Mouse (Mus musculus) hematopoietic stem cell, adult 5-6 weeks (primary cell): ENCODE results near the gene Snca. TPM values are rescaled to one million over a fixed set of nuclear protein-coding genes. Genes with fewer than 3 reads are reported as not detected.

ENCODE experiments used
- ATAC-seq, 2 experiments: fragments of 125-278 bp in 1 of 2; replicated peaks in 1 of 2; 2 replicates each; pipeline ENCODE4 v1.8.0; 2016 to 2017; ENCODE audit warnings: inconsistent platforms in 2 of 2, mild to moderate bottlenecking in 2 of 2, moderate number of reproducible peaks in 2 of 2, low read depth in 1 of 2, moderate TSS enrichment in 1 of 2; ENCODE audit not compliant: low FRiP score in 2 of 2, poor library complexity in 2 of 2, severe bottlenecking in 2 of 2, insufficient read depth in 1 of 2, low TSS enrichment in 1 of 2
- total RNA-seq: library from RNA; stranded (forward); fragments of 172-1452, 232-1000 nt; gene quantifications from 2 replicates; pipeline ENCODE4 v1.2.3, GENCODE M21; 2017

The Snca gene
- 5.3 and 12.9 TPM in 2 replicates for total RNA-seq

- peak; percentile 0 to 46; a peak in 2 of 4 replicates for ATAC-seq
These were observed at the start of gene Snca for GRCm38 (mm10) chr6:60829282-60829891. Snca (minus strand) TSS chr6:60829855.

- no peak for ATAC-seq
These were observed 40.5 kb upstream of the Snca start for GRCm38 (mm10) chr6:60870126-60870525.

GRCm38 (mm10) chr6:60856599-60856998 lies 26.9 kb upstream of the Snca start:
- ATAC-seq: no peak

- no peak; a peak in 1 of 4 replicates for ATAC-seq
These were observed 22.0 kb upstream of the Snca start for GRCm38 (mm10) chr6:60851690-60852089.

- peak; percentile 80 to 90 for ATAC-seq
These were observed 1.0 kb downstream of the Snca start for GRCm38 (mm10) chr6:60828429-60829264.

GRCm38 (mm10) chr6:60828047-60828428 lies 1.6 kb downstream of the Snca start:
- ATAC-seq: peak; percentile 46 to 62

GRCm38 (mm10) chr6:60827290-60827689 lies 2.4 kb downstream of the Snca start:
- ATAC-seq: no peak

- ATAC-seq: no peak
These were observed 10.4 kb downstream of the Snca start for GRCm38 (mm10) chr6:60819272-60819671.

GRCm38 (mm10) chr6:60813516-60813915 lies 16.1 kb downstream of the Snca start:
- ATAC-seq: no peak

- no peak for ATAC-seq
These were observed 31.4 kb downstream of the Snca start for GRCm38 (mm10) chr6:60798266-60798665.

GRCm38 (mm10) chr6:60793659-60794365 lies 35.8 kb downstream of the Snca start:
- ATAC-seq: no peak

- no peak for ATAC-seq
These were observed 42.7 kb downstream of the Snca start for GRCm38 (mm10) chr6:60786955-60787354.

GRCm38 (mm10) chr6:60771899-60772298 lies 57.8 kb downstream of the Snca start:
- no peak for ATAC-seq

- no peak for ATAC-seq
These were observed 64.0 kb downstream of the Snca start for GRCm38 (mm10) chr6:60765696-60766095.

GRCm38 (mm10) chr6:60762864-60763263 lies 66.8 kb downstream of the Snca start:
- ATAC-seq: no peak

GRCm38 (mm10) chr6:60761710-60762109 lies 67.9 kb downstream of the Snca start:
- no peak for ATAC-seq

GRCm38 (mm10) chr6:60754975-60755374 lies 74.7 kb downstream of the Snca start:
- no peak for ATAC-seq

- ATAC-seq: no peak
These were observed 83.7 kb downstream of the Snca start for GRCm38 (mm10) chr6:60745965-60746364.
